Comparison of ENCODE assay signal across 8 mouse cellular contexts in genomic region chr10:83722579-83723031, GRCm38 (mm10). TPM values are rescaled to one million over a fixed set of nuclear protein-coding genes. Genes with fewer than 3 reads are reported as not detected.
A peak's percentile ranks its signal among the peaks of the same experiment; 100 is the strongest.
DNase-seq lines count a peak whose midpoint lies in the region; ATAC-seq lines count a peak whose summit lies in the region.

1500009L16Rik (plus strand) TSS chr10:83722865.

- no peak within 1 kb of the TSS for H3K27ac ChIP-seq in hindbrain, embryonic 14.5 days

- no peaks in the 10 kb centered on the region for H3K9me3 ChIP-seq in hindbrain, embryonic 14.5 days (ENCODE audit: control insufficient read depth, low read length)

- peak within 1 kb of the TSS; percentile 84 for H3K9ac ChIP-seq in hindbrain, embryonic 14.5 days

- peak within 1 kb of the TSS; percentile 77 for H3K4me3 ChIP-seq in hindbrain, embryonic 14.5 days (replicated peaks; ENCODE audit: low read length)

- peak; percentile 99 for ATAC-seq in hindbrain, embryonic 14.5 days (ENCODE audit: low FRiP score)

- DNase-seq in adrenal gland, adult (ENCODE audit: inconsistent age in 2 of 2, low spot score in 1 of 2), result peak; percentile 57 to 74
- DNase-seq in cerebellum, adult 9-10 months, result peak; percentile 38
- peak; percentile 11 to 58 for DNase-seq in frontal cortex, adult 2 months (ENCODE audit: extremely low spot score in 1 of 2, low spot score in 1 of 2)
- peak; percentile 80 for DNase-seq in hindbrain, embryonic 14.5 days (ENCODE audit: low spot score)
- peak; percentile 11 for DNase-seq in left cerebral cortex, adult 11 months (ENCODE audit: low spot score)
- peak; percentile 70 for DNase-seq in lung, postnatal 14 days
- DNase-seq in retina, embryonic 14.5 days (ENCODE audit: low spot score), result peak; percentile 88
- no peak for DNase-seq in c-Kit-positive CD71-positive TER-119-positive erythroid progenitor cells, embryonic 14.5 days (ENCODE audit: low spot score)

- no peaks in the 10 kb centered on the region for H3K4me1 ChIP-seq in hindbrain, embryonic 14.5 days (replicated peaks; ENCODE audit: control insufficient read depth, insufficient read depth, low read length)

- H3K4me2 ChIP-seq in hindbrain, embryonic 14.5 days (replicated peaks), result peak within 1 kb of the TSS; percentile 88

- H3K27me3 ChIP-seq in hindbrain, embryonic 14.5 days (ENCODE audit: control insufficient read depth, insufficient read depth, low read length), result no peaks in the 10 kb centered on the region

- H3K36me3 ChIP-seq in hindbrain, embryonic 14.5 days (replicated peaks; ENCODE audit: control insufficient read depth, insufficient read depth), result no peaks in the 10 kb centered on the region

- under 1% methylated on average over 37 of the region's 37 CpGs for WGBS in hindbrain, embryonic 14.5 days

RNA-seq across cellular contexts. Expression of gene 1500009L16Rik, which starts in this region (rescaled TPM):
- polyA plus RNA-seq in frontal cortex, adult 2 months (2012; rRNA removed), result 20.6 and 24.0 TPM in 2 replicates
- 87.9 and 88.7 TPM in 2 replicates for polyA plus RNA-seq in hindbrain, embryonic 14.5 days (2014; fragmentation: Nextera tagmentation; extraction: Ambion mirVana)
